Mouse (Mus musculus) heart, postnatal 0 days (tissue): ENCODE results near the gene Haspin.

Experiments used
- CTCF ChIP-seq: IDR thresholded peaks from 2 replicates; pipeline ENCODE4 v1.5.1; 2016; ENCODE audit warnings: antibody characterized with exemption, control low read depth, low read depth
- EP300 ChIP-seq: IDR thresholded peaks from 2 replicates; pipeline ENCODE4 v1.6.1; 2016; ENCODE audit warnings: antibody characterized with exemption, low read depth

GRCm38 (mm10) chr11:73177895-73178294, 39.8 kb upstream of the Haspin start:
- TF ChIP-seq EP300, result no peak
- no peak for TF ChIP-seq CTCF
